Mouse (Mus musculus) ES-E14 (cell line): Measurements from ENCODE around the gene Trabd.

ENCODE experiments used
- CHD2 ChIP-seq: IDR thresholded peaks from 2 replicates; pipeline ENCODE4 v1.6.1; 2014; ENCODE audit warnings: mild to moderate bottlenecking, low read depth, low read length, inconsistent platforms
- HCFC1 ChIP-seq: IDR thresholded peaks from 2 replicates; pipeline ENCODE4 v1.6.1; 2012; ENCODE audit warnings: low read length, inconsistent platforms, borderline replicate concordance; ENCODE audit not compliant: insufficient read depth
- MAFK ChIP-seq: IDR thresholded peaks from 2 replicates; pipeline ENCODE4 v1.6.1; 2014; ENCODE audit warnings: mild to moderate bottlenecking, low read depth, low read length, inconsistent platforms; ENCODE audit not compliant: insufficient read depth
- ZC3H11A ChIP-seq: IDR thresholded peaks from 2 replicates; pipeline ENCODE4 v1.6.1; 2012; ENCODE audit warnings: low read depth, mild to moderate bottlenecking, inconsistent platforms, low read length, borderline replicate concordance
- ZNF384 ChIP-seq: IDR thresholded peaks from 2 replicates; pipeline ENCODE4 v1.6.1; 2012; ENCODE audit warnings: low read depth, low read length, inconsistent platforms

GRCm38 (mm10) chr15:89090662-89091061 is 15.7 kb downstream of the Trabd start:
- TF ChIP-seq HCFC1, result no peak
- no peak for TF ChIP-seq ZC3H11A
- no peak for TF ChIP-seq ZNF384
- no peak for TF ChIP-seq MAFK
- no peak for TF ChIP-seq CHD2
